Mouse (Mus musculus) layer of hippocampus, adult 2 months (tissue): ENCODE measurements around the gene Ncs1. TPM values are rescaled to one million over a fixed set of nuclear protein-coding genes. Genes with fewer than 3 reads are reported as not detected.

Source experiments
- DNase-seq, 2 experiments: peaks; one replicate each; pipeline ENCODE4 v3.0.0; 2022; ENCODE audit warnings: low spot score in 2 of 2
- H3K27ac ChIP-seq: fragments of 200-600 bp; 2 replicates; pipeline ENCODE4 v1.8.1; 2022
- H3K4me3 ChIP-seq: fragments of 200-600 bp; 2 replicates; pipeline ENCODE4 v1.8.1; 2022; ENCODE audit warnings: mild to moderate bottlenecking
- CTCF ChIP-seq: fragments of 200-600 bp; conservative IDR thresholded peaks from 2 replicates; pipeline ENCODE4 v1.8.1; 2022; ENCODE audit warnings: antibody characterized with exemption, mild to moderate bottlenecking, moderate library complexity
- total RNA-seq, 2 experiments: library from RNA; stranded (reverse); gene quantifications; 2 replicates each; pipeline ENCODE4 v1.2.3; 2021

Ncs1 gene
- total RNA-seq, 2 experiments from 2014 or later: 285 to 294 TPM

- no peak for TF ChIP-seq CTCF
- Histone ChIP-seq H3K4me3 (no peak overlapping the region), H3K27ac (peak overlapping the region; percentile 28; the same call in 1 of the 2 replicates)
- DNase-seq: peak in 1 of 2 experiments; percentile 29
Measured at GRCm38 (mm10) chr2:31214211-31214796, 31.3 kb upstream of the Ncs1 start.

GRCm38 (mm10) chr2:31218611-31219010 lies 27.0 kb upstream of the Ncs1 start:
- no peak for TF ChIP-seq CTCF
- DNase-seq: no peak
- Histone ChIP-seq H3K27ac (no peak overlapping the region), H3K4me3 (no peak overlapping the region)

GRCm38 (mm10) chr2:31219470-31219869 lies 26.2 kb upstream of the Ncs1 start:
- Histone ChIP-seq H3K4me3 (no peak overlapping the region), H3K27ac (no peak overlapping the region)
- DNase-seq: no peak
- no peak for TF ChIP-seq CTCF

- DNase-seq: no peak
- no peak overlapping the region for H3K27ac ChIP-seq
- no peak for TF ChIP-seq CTCF
- no peak overlapping the region for H3K4me3 ChIP-seq
Measured at GRCm38 (mm10) chr2:31220844-31221243, 24.8 kb upstream of the Ncs1 start.

- Histone ChIP-seq H3K27ac (no peak overlapping the region), H3K4me3 (no peak overlapping the region)
- no peak for DNase-seq
- TF ChIP-seq CTCF: no peak
Measured at GRCm38 (mm10) chr2:31221582-31221981, 24.0 kb upstream of the Ncs1 start.

- DNase-seq: no peak
- peak; percentile 62 for TF ChIP-seq CTCF
- Histone ChIP-seq H3K27ac (no peak overlapping the region), H3K4me3 (no peak overlapping the region)
Measured at GRCm38 (mm10) chr2:31228768-31229311, 16.8 kb upstream of the Ncs1 start.

DNA sequence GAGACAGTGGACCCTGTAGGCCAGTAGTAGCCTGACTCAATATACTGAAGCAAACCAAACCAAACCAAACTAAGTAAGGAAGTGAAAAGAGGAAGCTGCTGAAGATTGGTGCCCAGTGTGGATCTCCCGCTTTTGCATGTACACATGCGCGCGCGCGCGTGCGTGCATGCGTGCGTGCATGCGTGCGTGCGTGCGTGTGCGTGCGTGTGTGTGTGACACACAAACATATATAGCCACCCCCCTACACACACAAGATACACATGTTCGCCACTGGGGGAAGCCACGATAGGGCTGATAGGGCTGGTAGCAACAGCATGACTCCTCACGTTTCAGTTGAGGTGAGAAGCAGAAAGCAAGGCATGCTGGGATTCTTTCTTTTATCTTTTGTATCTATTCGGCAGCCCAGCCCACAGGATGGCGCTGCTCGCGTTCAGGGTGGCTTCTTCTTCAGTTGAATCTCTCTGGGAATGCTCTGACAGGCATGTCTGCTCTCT lies 6.4 kb upstream of the Ncs1 start:
- no peak for DNase-seq
- TF ChIP-seq CTCF: peak; percentile 67
- Histone ChIP-seq H3K4me3 (no peak overlapping the region; the same call in 1 of the 2 replicates), H3K27ac (peak overlapping the region; percentile 46; the same call in 1 of the 2 replicates)

GRCm38 (mm10) chr2:31239833-31240232 lies 5.8 kb upstream of the Ncs1 start:
- no peak overlapping the region for H3K4me3 ChIP-seq
- no peak for TF ChIP-seq CTCF
- H3K27ac ChIP-seq: no peak overlapping the region; the same call in 1 of the 2 replicates
- DNase-seq: no peak

DNA sequence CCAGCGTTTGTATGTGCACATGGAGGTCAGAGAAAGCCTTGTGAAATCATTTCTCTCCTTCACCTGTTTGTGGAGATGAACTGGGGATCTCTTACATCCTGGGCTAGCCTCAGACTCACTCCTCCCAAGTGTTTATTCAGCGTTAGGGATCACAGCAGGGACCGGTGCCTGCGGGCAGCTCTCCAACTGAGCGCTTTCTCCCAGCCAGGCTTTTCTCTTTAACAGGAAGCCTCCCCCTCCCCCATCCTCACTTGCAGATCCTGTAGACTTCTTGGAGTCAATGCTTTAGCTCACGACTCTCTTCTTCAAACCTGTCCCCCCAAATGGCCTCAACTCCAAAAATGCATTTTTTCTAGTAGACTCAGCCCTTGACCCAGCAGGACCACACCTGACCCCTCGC lies 4.0 kb upstream of the Ncs1 start:
- Histone ChIP-seq H3K4me3 (no peak overlapping the region), H3K27ac (no peak overlapping the region)
- TF ChIP-seq CTCF: no peak
- DNase-seq: no peak

DNA sequence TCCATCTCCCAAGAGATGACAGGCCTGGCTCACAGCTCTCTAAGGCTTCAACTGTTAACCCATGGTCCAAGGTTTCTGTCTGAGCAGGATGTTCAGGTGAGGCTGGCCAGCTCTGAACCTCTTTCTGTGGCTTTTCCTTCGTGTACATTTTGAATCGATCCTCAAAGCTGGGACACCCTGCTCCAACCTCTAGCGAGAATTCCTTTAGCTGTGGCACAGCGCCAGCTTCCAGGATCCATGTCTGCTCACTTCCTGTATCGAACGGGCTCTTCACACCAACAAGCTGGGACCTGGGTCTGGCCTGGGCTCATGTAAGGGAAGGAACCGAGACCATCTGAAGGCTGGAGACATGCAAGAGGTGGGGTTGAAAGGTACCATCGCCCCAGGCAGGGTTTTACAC lies 1.4 kb upstream of the Ncs1 start:
- no peak for DNase-seq
- no peak for TF ChIP-seq CTCF
- no peak overlapping the region for H3K4me3 ChIP-seq
- H3K27ac ChIP-seq: no peak overlapping the region; the same call in 1 of the 2 replicates

DNA sequence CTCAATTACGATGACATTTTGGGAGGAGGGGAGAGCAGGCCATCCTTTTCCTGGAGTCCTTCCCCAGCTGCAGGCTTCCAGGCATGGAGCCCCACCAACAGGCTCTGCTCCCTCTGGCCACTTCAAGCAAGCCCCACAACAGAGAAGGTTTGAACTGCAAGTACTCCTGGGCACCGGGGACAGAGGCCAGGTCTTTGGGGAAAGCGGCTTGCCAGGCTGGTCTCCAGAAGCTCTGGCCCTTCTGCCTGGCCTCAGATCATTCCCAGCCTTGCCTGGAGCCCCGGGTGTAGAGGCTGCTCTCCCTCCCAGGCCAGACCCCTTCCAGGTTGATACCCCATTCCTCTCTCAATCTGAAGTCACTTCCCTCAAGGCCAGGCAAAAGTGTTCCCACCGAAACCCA lies 572 bp upstream of the Ncs1 start:
- H3K4me3 ChIP-seq: peak overlapping the region; percentile 87
- no peak for TF ChIP-seq CTCF
- no peak for DNase-seq
- peak overlapping the region; percentile 95 for H3K27ac ChIP-seq

DNA sequence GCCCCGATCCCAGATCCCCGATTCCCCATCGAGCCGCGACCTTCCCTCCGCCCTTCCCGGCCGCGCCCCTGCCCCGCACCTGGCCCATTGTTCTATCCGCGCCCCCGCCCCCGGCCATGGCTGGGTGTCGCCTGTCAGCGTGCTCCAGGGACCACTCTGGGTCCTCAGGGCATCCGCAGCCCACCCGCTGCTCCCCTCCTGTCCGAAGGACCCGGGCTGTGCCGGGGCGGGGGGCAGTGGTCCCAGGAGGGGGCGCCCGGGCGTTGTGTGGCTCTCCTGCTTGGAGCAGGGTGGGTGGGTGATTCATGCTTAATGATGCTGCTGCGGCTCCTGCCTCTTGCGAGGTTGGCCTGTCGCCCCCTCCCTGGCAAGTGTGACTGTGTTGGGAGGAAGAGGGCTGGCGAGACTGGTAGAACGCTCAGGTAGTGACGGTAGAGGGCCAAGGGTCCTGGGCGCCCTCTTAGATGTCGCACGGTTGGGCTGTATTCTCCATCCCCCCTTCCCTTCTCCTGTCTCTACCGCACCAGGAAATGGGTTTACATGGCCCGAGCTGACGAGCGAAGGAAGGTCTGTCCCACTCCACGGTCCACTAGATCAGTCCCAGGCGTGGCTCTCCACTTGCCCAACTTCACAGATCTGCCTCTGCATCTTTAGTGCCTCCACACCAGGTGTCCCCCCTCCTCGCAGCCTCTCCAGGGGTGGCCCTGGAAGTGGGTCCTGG lies 788 bp downstream of the Ncs1 start:
- TF ChIP-seq CTCF: peak; percentile 59
- Histone ChIP-seq H3K27ac (peak overlapping the region; percentile 95), H3K4me3 (peak overlapping the region; percentile 87)
- DNase-seq: peak in 1 of 2 experiments; percentile 55

GRCm38 (mm10) chr2:31248856-31249255 lies 3.2 kb downstream of the Ncs1 start:
- no peak for DNase-seq
- H3K27ac ChIP-seq: peak overlapping the region; percentile 95; the same call in 1 of the 2 replicates
- no peak for TF ChIP-seq CTCF
- H3K4me3 ChIP-seq: no peak overlapping the region

DNA sequence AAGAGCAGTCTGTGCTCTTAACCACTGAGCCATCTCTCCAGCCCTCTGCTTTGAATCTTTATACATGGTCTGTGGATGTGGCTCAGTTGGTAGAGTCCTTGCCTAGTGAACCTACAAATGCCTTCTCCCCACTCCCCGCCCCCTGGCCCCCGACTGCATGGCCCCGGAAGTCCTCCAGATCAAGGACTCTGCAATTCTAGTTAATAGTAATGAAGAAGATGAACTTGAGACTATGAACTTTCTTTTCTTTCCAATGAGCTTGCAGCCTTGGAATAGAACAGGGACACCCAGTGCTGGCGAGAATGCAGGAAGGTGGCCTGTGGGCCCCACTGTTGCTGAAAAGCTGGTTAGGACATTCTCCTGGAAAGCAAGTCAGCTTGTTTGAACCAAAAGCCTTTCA lies 6.5 kb downstream of the Ncs1 start:
- Histone ChIP-seq H3K27ac (no peak overlapping the region), H3K4me3 (no peak overlapping the region)
- no peak for TF ChIP-seq CTCF
- DNase-seq: no peak
